Mouse (Mus musculus) gastrocnemius, adult 18-20 months (tissue): ENCODE data around the gene Grn. TPM values are rescaled to one million over a fixed set of nuclear protein-coding genes. Genes with fewer than 3 reads are reported as not detected.
A peak's percentile ranks its signal among the peaks of the same experiment; 100 is the strongest.
"Not testable (repeated sequence)": the region's sequence is repeated elsewhere in the genome, so short reads cannot be mapped to it uniquely, and the experiment has no call there.

Source experiments
- DNase-seq: peaks from one replicate; pipeline ENCODE4 v3.0.0; 2021; ENCODE audit warnings: low spot score
- long read RNA-seq, 2 experiments: library from polyadenylated mRNA; stranded (forward); transcript quantifications; one replicate each; pipeline ENCODE4 v2.0.0; 2021
- total RNA-seq, 2 experiments: library from RNA; stranded (reverse); gene quantifications; 2 replicates each; pipeline ENCODE4 v1.2.3; 2021

Grn gene
- 10 to 100 TPM; 17.1 to 20.7 TPM for total RNA-seq
- long read RNA-seq, experiment 1, transcript Grn-201 (13 exons, 2,340 nt), result major isoform, 14 of 19 reads
- long read RNA-seq, experiment 1, partial matches to known transcripts, result 4 of 19 reads
- long read RNA-seq, experiment 1, other reads (novel, unspliced or antisense), result 1 of 19 reads
- long read RNA-seq, experiment 2, transcript Grn-201 (13 exons, 2,340 nt), result major isoform, 13 of 17 reads
- long read RNA-seq, experiment 2, partial matches to known transcripts, result 3 of 17 reads
- long read RNA-seq, experiment 2, other reads (novel, unspliced or antisense), result 1 of 17 reads

- peak; percentile 94 for DNase-seq
Measured at GRCm38 (mm10) chr11:102430121-102431017, at the start of gene Grn. TSS of gene Grn (plus strand) at chr11:102430315.

GRCm38 (mm10) chr11:102381341-102382100 is 48.6 kb upstream of the Grn start:
- no peak for DNase-seq

GRCm38 (mm10) chr11:102382794-102383193 is 47.3 kb upstream of the Grn start:
- no peak for DNase-seq

GRCm38 (mm10) chr11:102383365-102384136 is 46.6 kb upstream of the Grn start:
- DNase-seq, result no peak

GRCm38 (mm10) chr11:102384418-102384817 is 45.7 kb upstream of the Grn start:
- DNase-seq, result no peak

- DNase-seq, result no peak
Measured at GRCm38 (mm10) chr11:102385075-102385474, 45.0 kb upstream of the Grn start.

- no peak for DNase-seq
Measured at GRCm38 (mm10) chr11:102386121-102386520, 44.0 kb upstream of the Grn start.

GRCm38 (mm10) chr11:102389436-102389835 is 40.7 kb upstream of the Grn start:
- not testable (repeated sequence) for DNase-seq

- no peak for DNase-seq
Measured at GRCm38 (mm10) chr11:102392441-102393237, 37.5 kb upstream of the Grn start.

- peak; percentile 48 for DNase-seq
Measured at GRCm38 (mm10) chr11:102393238-102393634, 36.9 kb upstream of the Grn start, which contains the start of gene Rundc3a. TSS of gene Rundc3a (plus strand) at chr11:102393403.

GRCm38 (mm10) chr11:102393719-102394420 is 36.2 kb upstream of the Grn start:
- DNase-seq, result no peak

- no peak for DNase-seq
Measured at GRCm38 (mm10) chr11:102394421-102395124, 35.5 kb upstream of the Grn start.

- no peak for DNase-seq
Measured at GRCm38 (mm10) chr11:102395250-102395649, 34.9 kb upstream of the Grn start.

GRCm38 (mm10) chr11:102396263-102396662 is 33.9 kb upstream of the Grn start:
- DNase-seq, result no peak

- no peak for DNase-seq
Measured at GRCm38 (mm10) chr11:102396671-102397141, 33.4 kb upstream of the Grn start.

- DNase-seq, result no peak
Measured at GRCm38 (mm10) chr11:102398007-102398825, 31.9 kb upstream of the Grn start.

- no peak for DNase-seq
Measured at GRCm38 (mm10) chr11:102399107-102399506, 31.0 kb upstream of the Grn start.

- no peak for DNase-seq
Measured at GRCm38 (mm10) chr11:102399610-102400072, 30.5 kb upstream of the Grn start.
